Mouse (Mus musculus): ENCODE results near the gene Bnip3.

Bnip3 gene

DNA sequence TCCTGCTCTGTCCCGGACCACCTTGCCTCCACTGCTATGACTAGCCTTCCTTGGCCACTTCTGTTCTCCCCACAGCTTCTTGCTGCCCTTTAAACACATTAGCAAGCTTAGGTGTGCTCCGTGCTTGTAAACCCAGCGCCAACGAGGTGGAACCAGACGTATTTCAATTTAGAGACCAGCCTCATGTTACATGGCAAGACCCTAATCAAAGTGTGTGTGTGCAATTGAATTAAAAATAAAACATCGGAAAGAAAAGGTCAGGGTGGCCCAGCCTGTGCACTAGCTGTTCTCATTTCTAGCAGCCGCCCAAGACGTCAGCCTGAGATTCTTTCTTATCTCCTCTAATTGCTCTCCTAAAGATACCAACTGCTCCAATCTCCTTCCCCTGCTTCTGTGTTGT lies 64.2 kb downstream of the Bnip3 start:
- DNase-seq (ENCODE audit: low read depth): no peak

DNA sequence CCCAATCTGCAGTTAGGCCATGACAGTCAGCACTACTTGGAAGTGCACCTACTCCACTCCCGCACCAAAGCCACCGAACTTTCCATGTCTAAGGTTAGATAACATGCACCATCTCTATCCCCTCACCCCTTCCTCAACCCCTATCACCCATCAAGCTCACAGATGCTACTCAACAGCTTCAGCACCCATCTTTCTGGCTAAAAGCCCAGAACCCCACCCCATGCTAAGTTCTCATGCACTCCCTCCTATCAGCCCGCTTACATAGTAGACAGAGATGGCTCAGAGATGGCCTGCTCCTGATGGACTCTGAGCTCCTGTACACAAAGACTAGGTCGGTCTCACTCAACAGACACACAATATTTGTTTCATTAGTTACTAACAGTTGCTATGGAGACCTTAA lies 65.9 kb downstream of the Bnip3 start:
- DNase-seq (ENCODE audit: low read depth): no peak

DNA sequence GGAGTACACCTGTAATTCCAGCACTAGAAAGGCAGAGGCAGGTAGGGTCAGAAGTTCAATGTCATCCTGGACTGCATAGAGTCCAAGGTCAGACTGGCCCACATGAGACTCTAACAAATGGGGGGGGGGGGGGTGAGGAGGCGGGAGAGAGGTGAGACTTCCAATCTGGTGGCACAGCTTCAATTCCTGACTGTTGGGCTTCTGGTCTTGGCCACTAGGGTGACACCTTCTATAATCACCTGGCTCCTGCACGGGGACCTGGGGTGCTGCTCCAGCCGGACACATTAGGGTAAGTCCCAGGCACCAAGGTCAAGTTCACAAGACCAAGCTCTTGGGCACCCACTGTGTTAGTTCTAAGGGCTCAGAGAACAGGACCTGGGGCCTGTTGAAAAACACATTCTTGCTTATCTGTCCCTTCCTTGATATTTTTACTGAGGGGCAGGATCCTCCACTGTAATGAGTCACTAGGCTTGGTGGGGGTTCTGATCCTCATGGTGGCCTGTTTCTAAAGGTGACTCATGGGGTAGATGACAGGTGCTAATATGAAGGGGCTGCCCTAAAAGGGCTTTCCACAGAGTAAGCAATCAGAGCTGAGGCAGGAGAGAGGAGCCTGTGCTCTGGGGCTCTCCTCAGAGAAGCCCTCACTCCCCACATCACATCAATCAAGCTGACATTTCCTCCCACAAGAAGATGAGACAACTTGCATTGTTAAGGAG lies 67.7 kb downstream of the Bnip3 start:
- no peak for DNase-seq (ENCODE audit: low read depth)
